Mouse (Mus musculus) forebrain, postnatal 0 days (tissue): ENCODE data around the gene Slc6a21. TPM values are rescaled to one million over a fixed set of nuclear protein-coding genes. Genes with fewer than 3 reads are reported as not detected.

Experiments
- ATAC-seq: fragments of 200-750 bp; cut with Nextera tagmentation; 2 replicates; pipeline ENCODE4 v1.8.0; 2017; ENCODE audit warnings: mild to moderate bottlenecking, moderate library complexity
- DNase-seq: peaks from one replicate; pipeline ENCODE4 v3.0.0-alpha.2; 2015
- H3K27ac ChIP-seq: fragments of 300-500 bp; sonication (generic); 2 replicates; pipeline ENCODE4 v1.5.1; 2014; ENCODE audit warnings: low read depth, mild to moderate bottlenecking, antibody characterized with exemption, low read length, moderate library complexity, mixed read lengths
- H3K27me3 ChIP-seq: fragments of 300-500 bp; sonication (generic); 2 replicates; pipeline ENCODE4 v1.6.1; 2014; ENCODE audit warnings: mild to moderate bottlenecking, low read length, mixed read lengths; ENCODE audit not compliant: insufficient read depth
- H3K36me3 ChIP-seq: fragments of 300-500 bp; sonication (generic); 2 replicates; pipeline ENCODE4 v1.6.1; 2014; ENCODE audit warnings: mild to moderate bottlenecking, moderate library complexity; ENCODE audit not compliant: insufficient read depth
- H3K4me1 ChIP-seq: fragments of 300-500 bp; sonication (generic); 2 replicates; pipeline ENCODE4 v1.6.1; 2014; ENCODE audit warnings: antibody characterized with exemption; ENCODE audit not compliant: insufficient read depth
- H3K4me2 ChIP-seq: fragments of 300-500 bp; sonication (generic); 2 replicates; pipeline ENCODE4 v1.6.1; 2014; ENCODE audit warnings: low read depth, mild to moderate bottlenecking, moderate library complexity
- H3K4me3 ChIP-seq: fragments of 300-500 bp; sonication (generic); 2 replicates; pipeline ENCODE4 v1.5.1; 2014; ENCODE audit warnings: low read depth, low read length, mixed read lengths
- H3K9ac ChIP-seq: fragments of 300-500 bp; sonication (generic); 2 replicates; pipeline ENCODE4 v1.6.1; 2014; ENCODE audit warnings: mild to moderate bottlenecking
- H3K9me3 ChIP-seq: fragments of 300-500 bp; sonication (generic); 2 replicates; pipeline ENCODE4 v1.6.1; 2016; ENCODE audit warnings: low read length
- CTCF ChIP-seq: sonication (generic); IDR thresholded peaks from 2 replicates; pipeline ENCODE4 v1.5.1; 2016; ENCODE audit warnings: antibody characterized with exemption, control low read depth, low read depth
- WGBS: fragments of 180-500 bp; shearing (Covaris S2); extraction: QIAGEN DNeasy Blood & Tissue Kit; methylation state at CpG from one replicate; pipeline ENCODE4 v1.1.7; 2014; 5-methylcytosine and 5-hydroxymethylcytosine counted together
- polyA plus RNA-seq: library from polyadenylated mRNA; unstranded; fragments of >200 nt; fragmentation: Nextera tagmentation; extraction: Ambion mirVana; gene quantifications from 2 replicates; pipeline ENCODE4 v1.2.1, GENCODE M21; 2015
- total RNA-seq: library from RNA; depleted of rRNA; stranded (reverse); fragments of >200 nt; gene quantifications from 2 replicates; pipeline ENCODE4 v1.2.3, GENCODE M21; 2014

Slc6a21 gene
- total and polyA plus RNA-seq, 2 experiments from 2014 or later, result not detected

DNA sequence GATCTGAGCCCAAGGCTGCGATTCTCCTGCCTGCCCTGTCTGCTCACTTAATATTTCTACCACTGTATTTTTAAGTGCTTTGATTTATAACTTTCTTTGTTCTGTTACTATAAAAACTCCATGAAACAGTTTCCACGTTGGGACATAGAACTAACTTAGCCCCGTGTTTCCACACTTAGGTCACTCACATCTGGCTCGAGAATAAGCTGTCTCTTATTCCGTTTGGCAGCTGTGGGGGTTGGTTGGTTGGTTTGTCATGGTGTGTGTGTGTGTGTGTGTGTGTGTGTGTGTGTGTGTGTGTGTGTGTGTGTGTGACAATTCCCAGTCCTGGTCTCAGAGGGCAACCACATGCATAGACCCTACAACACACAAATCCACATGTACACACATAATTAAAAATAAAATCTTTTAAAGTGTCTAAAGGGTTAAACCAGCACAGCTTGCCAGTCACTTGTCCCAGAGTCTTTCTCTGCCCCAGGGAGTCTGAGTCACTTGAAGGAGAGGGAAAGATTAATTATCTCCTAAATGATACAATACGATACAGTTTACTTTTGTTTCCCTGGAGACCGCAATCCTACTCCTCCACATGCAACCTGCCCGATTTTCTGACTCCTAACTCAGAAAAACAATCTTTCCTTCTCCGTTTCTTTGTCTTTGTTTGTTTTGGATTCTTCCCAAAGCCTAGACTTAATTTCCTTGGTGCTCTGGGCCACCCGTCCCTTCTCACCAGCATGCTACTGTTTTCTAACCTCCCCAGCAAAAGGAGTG lies 35.6 kb downstream of the Slc6a21 start:
- WGBS, result 23% methylated on average over 10 of the region's 10 CpGs

GRCm38 (mm10) chr7:45313495-45313894 lies 36.2 kb downstream of the Slc6a21 start:
- 38% methylated on average over 9 of the region's 9 CpGs for WGBS
- no peaks in the 10 kb centered on the region for H3K27me3 ChIP-seq
- no peak for TF ChIP-seq CTCF
- H3K36me3 ChIP-seq, result peaks cover 11% of the 10 kb centered on the region
- no peak overlapping the region for H3K27ac ChIP-seq
- no peak overlapping the region for H3K9ac ChIP-seq
- no peak overlapping the region for H3K4me2 ChIP-seq
- no peaks in the 10 kb centered on the region for H3K9me3 ChIP-seq
- ATAC-seq (no peak), DNase-seq (no peak)
- H3K4me1 ChIP-seq, result no peaks in the 10 kb centered on the region
- no peak overlapping the region for H3K4me3 ChIP-seq

More for the DNA sequence above, 35.6 kb downstream of the Slc6a21 start:
- Histone ChIP-seq H3K4me1 (no peaks in the 10 kb centered on the region), H3K27me3 (no peaks in the 10 kb centered on the region), H3K9ac (no peak overlapping the region), H3K36me3 (peaks cover 11% of the 10 kb centered on the region), H3K9me3 (no peaks in the 10 kb centered on the region), H3K4me3 (no peak overlapping the region), H3K4me2 (no peak overlapping the region), H3K27ac (no peak overlapping the region)
- DNase-seq (no peak), ATAC-seq (no peak)
- TF ChIP-seq CTCF, result no peak

DNA sequence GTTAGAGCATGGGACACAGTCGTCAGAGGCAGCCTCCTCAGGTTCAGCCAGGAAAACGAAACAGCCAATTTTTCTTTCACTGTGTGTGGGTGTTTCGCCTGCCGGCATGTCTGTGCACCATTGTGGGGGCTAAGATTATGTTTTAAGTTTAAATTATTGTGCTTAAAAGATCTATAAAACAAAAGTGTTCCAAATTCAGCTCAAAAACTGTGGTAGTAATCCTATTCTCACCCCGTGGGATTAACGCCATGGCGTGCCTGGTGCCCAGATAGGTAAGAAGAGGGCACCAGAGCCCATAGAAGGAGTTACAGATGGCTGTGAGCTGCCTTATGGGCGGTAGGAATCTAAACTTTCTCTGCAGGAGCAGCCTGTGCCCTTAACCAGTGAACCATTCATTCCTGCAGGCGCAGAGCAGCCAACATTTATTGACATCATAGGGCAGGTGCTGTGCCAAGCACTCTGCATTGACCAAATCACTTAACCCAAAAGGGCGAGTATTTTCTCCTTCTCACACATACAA lies 37.9 kb downstream of the Slc6a21 start:
- WGBS, result 82% methylated on average over 10 of the region's 10 CpGs
- Histone ChIP-seq H3K27me3 (no peaks in the 10 kb centered on the region), H3K36me3 (peaks cover 11% of the 10 kb centered on the region), H3K4me1 (no peaks in the 10 kb centered on the region), H3K9me3 (no peaks in the 10 kb centered on the region), H3K27ac (no peak overlapping the region), H3K9ac (no peak overlapping the region), H3K4me3 (no peak overlapping the region), H3K4me2 (no peak overlapping the region)
- no peak for TF ChIP-seq CTCF
- ATAC-seq, result no peak
- no peak for DNase-seq

- ATAC-seq (no peak), DNase-seq (no peak)
- H3K4me1 ChIP-seq, result no peaks in the 10 kb centered on the region
- 91% methylated on average over 14 of the region's 14 CpGs for WGBS
- peaks cover 11% of the 10 kb centered on the region for H3K36me3 ChIP-seq
- H3K27ac ChIP-seq, result no peak overlapping the region
- no peak overlapping the region for H3K4me2 ChIP-seq
- no peak for TF ChIP-seq CTCF
- H3K9ac ChIP-seq, result no peak overlapping the region
- no peaks in the 10 kb centered on the region for H3K27me3 ChIP-seq
- no peak overlapping the region for H3K4me3 ChIP-seq
- H3K9me3 ChIP-seq, result no peaks in the 10 kb centered on the region
These were observed 39.2 kb downstream of the Slc6a21 start for GRCm38 (mm10) chr7:45316536-45316935.

DNA sequence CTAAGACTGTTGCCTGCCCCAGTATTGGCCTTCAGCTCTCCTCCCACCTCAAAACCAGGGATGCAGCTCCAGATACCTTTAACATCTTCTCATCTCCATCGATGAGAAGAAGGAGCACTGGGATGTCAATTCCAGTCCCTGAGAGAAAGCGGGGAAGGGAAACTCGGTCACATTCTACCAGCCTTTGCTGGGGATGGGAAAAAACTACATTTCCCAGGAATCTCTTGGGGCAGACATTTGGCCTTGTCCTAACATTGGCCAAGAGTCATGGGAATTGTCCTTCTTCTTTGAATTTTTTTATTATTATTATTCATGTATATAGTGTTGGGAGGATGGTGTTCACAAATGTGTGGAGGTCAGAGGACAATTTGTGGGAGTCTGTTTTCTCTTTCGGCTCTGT lies 44.9 kb downstream of the Slc6a21 start:
- Histone ChIP-seq H3K36me3 (peaks cover 10% of the 10 kb centered on the region), H3K9ac (no peak overlapping the region), H3K27ac (no peak overlapping the region), H3K4me1 (no peaks in the 10 kb centered on the region), H3K4me3 (no peak overlapping the region), H3K9me3 (no peaks in the 10 kb centered on the region), H3K4me2 (no peak overlapping the region), H3K27me3 (no peaks in the 10 kb centered on the region)
- DNase-seq (no peak), ATAC-seq (no peak)
- WGBS, result 90% methylated on average over 4 of the region's 4 CpGs
- TF ChIP-seq CTCF, result no peak

GRCm38 (mm10) chr7:45323069-45323468 lies 45.8 kb downstream of the Slc6a21 start:
- Histone ChIP-seq H3K9ac (no peak overlapping the region), H3K4me2 (no peak overlapping the region), H3K4me1 (no peaks in the 10 kb centered on the region), H3K4me3 (no peak overlapping the region), H3K27ac (no peak overlapping the region), H3K27me3 (no peaks in the 10 kb centered on the region), H3K9me3 (no peaks in the 10 kb centered on the region), H3K36me3 (peaks cover 10% of the 10 kb centered on the region; the same call in 1 of the 2 replicates)
- TF ChIP-seq CTCF, result no peak
- no peak for ATAC-seq
- no peak for DNase-seq
- WGBS, result 92% methylated on average over 5 of the region's 5 CpGs

GRCm38 (mm10) chr7:45325800-45326199 lies 48.5 kb downstream of the Slc6a21 start:
- no peak overlapping the region for H3K27ac ChIP-seq
- no peak for ATAC-seq
- peaks cover 10% of the 10 kb centered on the region; the same call in 1 of the 2 replicates for H3K36me3 ChIP-seq
- peak; percentile 24 for TF ChIP-seq CTCF
- H3K9me3 ChIP-seq, result no peaks in the 10 kb centered on the region
- no peak overlapping the region for H3K4me3 ChIP-seq
- no peak for DNase-seq
- no peaks in the 10 kb centered on the region for H3K4me1 ChIP-seq
- H3K9ac ChIP-seq, result no peak overlapping the region
- no peak overlapping the region for H3K4me2 ChIP-seq
- no peaks in the 10 kb centered on the region for H3K27me3 ChIP-seq
